Mouse (Mus musculus): ENCODE measurements around the gene Elfn1.

Gene Elfn1

DNA sequence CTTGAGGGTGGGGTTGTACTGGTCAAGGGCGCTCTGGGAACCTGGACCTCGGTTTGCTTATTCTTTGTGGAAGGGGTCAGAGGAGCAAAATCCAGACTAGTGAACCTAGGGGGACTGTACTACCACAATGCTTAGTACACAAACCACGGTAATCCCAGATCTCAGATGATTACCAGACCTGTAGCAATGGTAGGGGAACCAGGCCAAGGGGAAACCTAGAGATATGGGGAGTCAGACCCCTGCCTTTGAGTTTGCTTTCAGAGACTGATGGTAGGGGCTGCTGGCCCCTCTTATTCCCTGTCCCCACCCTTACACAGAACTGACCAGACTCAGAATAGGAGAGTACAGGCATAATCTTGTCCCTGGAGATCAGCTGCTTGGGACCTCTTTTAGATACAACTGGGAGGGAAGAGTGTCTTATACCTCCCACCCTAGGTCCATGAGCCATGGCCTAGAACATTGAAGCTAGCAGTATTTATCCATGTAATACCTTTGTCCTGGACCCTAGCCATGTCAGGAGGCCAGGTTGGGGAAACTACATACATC, 3.1 kb downstream of the Elfn1 start:
- peak in 1 of 2 experiments; percentile 36 for DNase-seq (ENCODE audit: inconsistent age in 2 of 2, low spot score in 1 of 2)

GRCm38 (mm10) chr5:139911506-139911905, 3.8 kb downstream of the Elfn1 start:
- no peak for DNase-seq (ENCODE audit: inconsistent age in 2 of 2, low spot score in 1 of 2)

DNA sequence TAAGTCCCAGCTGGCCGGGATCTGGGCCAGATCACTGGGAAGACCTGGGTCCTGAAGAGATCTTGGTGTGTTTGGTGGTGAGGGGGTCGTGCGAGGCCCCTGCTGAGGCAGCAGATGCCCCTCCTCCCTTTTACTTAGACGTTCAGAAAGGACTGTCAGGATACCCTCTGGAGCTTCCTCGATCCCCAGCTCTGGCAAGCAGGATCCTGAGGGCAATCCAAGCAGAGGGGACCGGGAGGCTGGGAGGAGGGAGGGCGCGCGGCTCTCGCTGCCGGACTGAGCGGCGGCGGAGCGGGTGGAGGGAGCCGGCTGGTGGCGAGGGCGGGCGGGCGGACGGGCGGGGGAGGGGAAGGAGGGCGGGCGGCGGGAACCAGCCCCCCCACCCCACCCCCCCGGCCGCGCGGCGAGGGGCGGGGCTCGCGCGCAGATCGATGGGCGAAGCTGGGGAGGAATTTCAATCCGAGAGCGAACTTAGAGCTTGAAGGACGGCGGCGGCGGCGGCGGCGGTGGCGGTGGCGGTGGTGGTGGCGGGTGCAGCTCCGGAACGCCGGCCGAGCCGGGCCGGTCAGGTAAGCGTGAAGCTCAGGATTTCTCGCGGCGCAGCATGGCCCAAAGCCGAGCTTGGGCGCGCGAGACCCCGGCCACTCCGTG, 4.5 kb downstream of the Elfn1 start:
- peak in 1 of 2 experiments; percentile 73 for DNase-seq (ENCODE audit: inconsistent age in 2 of 2, low spot score in 1 of 2)

DNA sequence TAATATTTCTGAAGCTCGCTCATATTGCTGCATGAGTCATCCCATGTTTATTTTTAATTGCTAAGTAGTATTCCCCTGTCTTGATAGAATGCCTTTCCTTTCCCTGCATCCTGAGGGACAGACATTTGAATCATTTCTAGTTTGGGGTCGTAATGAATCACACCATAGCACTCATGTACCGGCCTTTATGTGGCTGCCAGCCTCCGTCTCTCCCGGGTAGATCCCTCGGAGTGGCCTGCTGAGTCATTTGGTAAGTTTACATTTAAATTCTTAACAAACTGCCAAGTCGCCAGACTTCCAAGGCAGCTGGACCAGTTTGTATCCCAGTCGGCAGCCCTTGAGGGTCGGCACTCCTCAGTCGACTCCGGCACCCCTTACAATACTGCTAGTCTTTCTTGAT, 13.9 kb downstream of the Elfn1 start:
- no peak for DNase-seq (ENCODE audit: inconsistent age in 2 of 2, low spot score in 1 of 2)

DNA sequence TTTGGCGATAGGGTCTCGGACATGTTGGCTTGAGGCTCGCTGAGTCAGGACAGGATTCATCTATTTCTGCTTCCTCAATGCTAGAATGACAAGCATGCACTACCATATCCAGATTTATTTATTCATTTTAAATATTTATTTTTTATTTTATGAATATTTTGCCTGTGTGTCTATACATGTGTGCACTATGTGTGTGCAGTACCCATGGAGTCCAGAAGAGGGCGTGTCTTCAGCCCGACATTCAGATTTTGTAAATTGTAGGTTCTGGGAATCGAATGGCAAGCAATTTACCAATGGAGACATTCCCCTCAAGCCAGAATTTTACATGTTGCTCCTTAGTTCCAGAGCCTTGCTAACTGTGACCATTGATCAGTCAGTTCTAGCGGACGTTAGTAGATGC, 16.1 kb downstream of the Elfn1 start:
- DNase-seq (ENCODE audit: inconsistent age in 2 of 2, low spot score in 1 of 2) = no peak

GRCm38 (mm10) chr5:139930102-139930501, 22.4 kb downstream of the Elfn1 start:
- no peak for DNase-seq (ENCODE audit: inconsistent age in 2 of 2, low spot score in 1 of 2)

GRCm38 (mm10) chr5:139930927-139931351, 23.2 kb downstream of the Elfn1 start:
- peak in 1 of 2 experiments; percentile 75 for DNase-seq (ENCODE audit: inconsistent age in 2 of 2, low spot score in 1 of 2)

GRCm38 (mm10) chr5:139931947-139932540, 24.3 kb downstream of the Elfn1 start:
- DNase-seq (ENCODE audit: inconsistent age in 2 of 2, low spot score in 1 of 2) = peak; percentile 15 to 50

DNA sequence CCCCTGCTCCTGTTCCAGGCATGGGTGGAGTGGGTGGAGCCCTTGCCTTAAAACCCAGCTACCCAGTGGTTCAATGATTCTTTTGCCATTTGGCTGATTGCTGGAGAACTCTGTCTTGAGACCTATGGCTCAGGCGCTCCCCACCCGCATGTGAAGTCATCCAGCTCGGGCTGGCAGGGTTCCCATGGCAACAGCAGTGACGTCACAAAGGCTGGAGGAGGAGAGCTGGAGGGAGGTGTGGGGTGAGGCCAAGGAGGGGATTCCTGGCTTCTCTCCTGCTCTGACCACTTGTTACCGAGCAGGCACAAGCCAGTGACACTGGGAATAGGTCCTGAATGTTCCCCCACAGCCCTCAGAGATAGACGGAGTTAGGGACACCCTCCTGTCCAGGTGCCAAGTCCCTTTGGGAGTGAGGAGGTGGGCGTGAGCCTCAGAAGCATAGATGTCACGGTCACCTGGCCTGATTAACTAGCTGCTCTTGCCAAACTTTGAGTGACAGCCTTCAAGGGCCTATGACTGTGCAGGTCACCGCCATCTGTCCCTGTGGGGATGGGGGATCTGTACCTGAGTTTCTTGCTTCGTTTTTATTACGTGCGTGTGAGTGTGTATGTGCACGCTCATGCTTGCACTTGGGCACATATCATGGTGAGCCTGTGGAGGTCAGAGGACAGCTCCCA, 25.0 kb downstream of the Elfn1 start:
- DNase-seq (ENCODE audit: inconsistent age in 2 of 2, low spot score in 1 of 2) = peak; percentile 68 to 89

DNA sequence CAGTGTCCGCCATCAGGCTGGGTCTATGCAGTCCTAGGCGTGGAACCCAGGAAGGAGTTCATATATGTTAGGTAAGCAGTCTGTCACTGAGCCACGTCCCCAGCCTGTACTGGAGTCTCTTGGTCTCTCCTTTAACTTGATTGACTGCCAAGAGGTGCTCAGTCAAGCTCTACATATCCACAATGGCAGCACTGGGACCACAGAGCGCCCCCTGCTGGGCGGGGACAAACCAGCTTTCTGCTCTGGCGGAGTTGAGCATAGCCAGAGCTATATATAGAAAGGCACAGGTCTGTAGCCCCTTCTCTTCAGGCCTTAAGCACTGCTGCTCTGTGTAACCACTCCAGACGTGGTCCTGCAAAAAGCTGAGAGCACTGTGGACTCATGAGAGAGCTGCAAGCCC, 25.7 kb downstream of the Elfn1 start:
- peak; percentile 52 to 82 for DNase-seq (ENCODE audit: inconsistent age in 2 of 2, low spot score in 1 of 2)

DNA sequence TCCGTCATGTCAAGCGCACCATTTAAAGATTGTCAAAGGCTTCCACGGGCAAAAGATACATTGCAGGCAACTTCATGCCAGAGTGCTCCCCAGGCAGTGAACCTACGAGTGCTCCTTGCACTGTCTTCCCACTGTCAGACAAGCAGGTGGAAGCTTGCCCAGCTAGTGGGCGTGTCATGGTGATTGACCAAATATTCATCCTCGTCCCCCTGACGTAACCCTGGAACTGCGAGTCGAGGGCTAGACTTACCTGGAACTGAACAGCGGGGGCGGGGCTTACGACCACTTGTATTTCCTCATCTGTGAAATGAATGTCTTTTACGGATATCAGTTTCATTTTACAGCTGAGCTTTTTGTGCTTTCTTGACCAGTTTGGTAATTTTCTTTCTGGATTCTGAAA, 28.7 kb downstream of the Elfn1 start:
- no peak for DNase-seq (ENCODE audit: inconsistent age in 2 of 2, low spot score in 1 of 2)

DNA sequence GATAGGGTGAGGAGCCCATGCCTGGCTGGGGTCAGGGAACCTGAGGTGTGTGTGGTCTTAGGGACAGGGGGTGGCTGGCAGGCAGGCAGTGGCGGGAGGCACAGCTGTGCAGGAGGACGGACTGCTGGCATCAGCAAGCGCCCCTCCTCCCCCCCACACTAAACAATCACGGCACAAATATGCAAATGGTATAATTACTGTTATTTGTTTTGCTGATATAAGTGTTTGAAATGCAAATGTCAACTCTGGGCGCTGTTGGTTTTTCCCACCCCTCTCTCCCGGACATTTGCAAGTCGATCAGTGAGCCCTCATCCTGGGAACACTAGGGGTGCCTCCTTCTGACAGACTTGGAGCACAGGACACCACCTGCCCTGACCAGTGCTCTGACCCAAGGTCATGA, 37.0 kb downstream of the Elfn1 start:
- DNase-seq (ENCODE audit: inconsistent age in 2 of 2, low spot score in 1 of 2) = no peak

- peak in 1 of 2 experiments; percentile 56 for DNase-seq (ENCODE audit: inconsistent age in 2 of 2, low spot score in 1 of 2)
Measured at GRCm38 (mm10) chr5:139945715-139946364, 38.1 kb downstream of the Elfn1 start.

- DNase-seq (ENCODE audit: inconsistent age in 2 of 2, low spot score in 1 of 2) = no peak
Measured at GRCm38 (mm10) chr5:139947446-139947845, 39.7 kb downstream of the Elfn1 start.

DNA sequence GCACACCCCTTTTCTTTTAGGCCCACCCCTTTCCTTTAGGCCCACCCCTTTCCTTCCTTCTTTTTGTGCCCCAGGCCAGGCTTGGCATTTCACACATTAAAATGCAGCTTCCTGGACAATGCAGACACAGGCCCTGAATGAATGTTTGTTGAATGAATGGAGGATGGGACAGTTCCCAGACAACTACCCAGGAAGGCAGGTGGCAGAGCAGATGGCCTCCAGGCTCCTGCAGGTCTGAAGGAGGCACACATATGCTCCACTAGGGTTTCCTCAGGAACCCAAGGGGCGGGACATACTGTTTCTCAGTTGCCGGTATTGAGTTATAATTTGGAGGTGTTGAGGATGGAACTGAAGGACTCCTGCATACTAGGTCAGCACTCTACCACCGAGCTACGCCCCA, 40.8 kb downstream of the Elfn1 start:
- no peak for DNase-seq (ENCODE audit: inconsistent age in 2 of 2, low spot score in 1 of 2)

DNA sequence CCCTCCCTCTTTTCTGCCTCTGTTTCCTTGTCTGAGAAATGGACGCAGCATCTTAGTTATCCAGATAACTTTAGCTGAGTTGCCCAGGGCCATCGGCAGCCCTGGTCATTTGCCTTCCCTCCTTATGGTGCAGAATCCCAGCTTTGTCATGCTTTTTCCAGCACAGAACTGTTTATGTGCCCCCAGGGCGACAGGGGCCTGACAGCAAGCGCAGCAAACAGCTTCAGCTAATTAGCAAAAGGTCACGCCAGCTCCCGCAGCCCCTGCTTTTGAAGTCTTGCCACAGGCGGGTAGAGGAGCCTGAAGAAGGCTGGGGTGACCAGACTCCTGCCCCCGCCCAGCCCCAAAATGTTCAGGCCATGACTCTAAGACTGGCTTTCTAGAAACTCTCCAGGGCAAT, 41.6 kb downstream of the Elfn1 start:
- no peak for DNase-seq (ENCODE audit: inconsistent age in 2 of 2, low spot score in 1 of 2)

- no peak for DNase-seq (ENCODE audit: inconsistent age in 2 of 2, low spot score in 1 of 2)
Measured at GRCm38 (mm10) chr5:139949975-139950578, 42.3 kb downstream of the Elfn1 start.

- DNase-seq (ENCODE audit: inconsistent age in 2 of 2, low spot score in 1 of 2) = peak in 1 of 2 experiments; percentile 5
Measured at GRCm38 (mm10) chr5:139956859-139957258, 49.1 kb downstream of the Elfn1 start.

GRCm38 (mm10) chr5:139959741-139960140, 52.0 kb downstream of the Elfn1 start:
- no peak for DNase-seq (ENCODE audit: inconsistent age in 2 of 2, low spot score in 1 of 2)

GRCm38 (mm10) chr5:139964391-139964790, 56.6 kb downstream of the Elfn1 start:
- no peak for DNase-seq (ENCODE audit: inconsistent age in 2 of 2, low spot score in 1 of 2)

DNA sequence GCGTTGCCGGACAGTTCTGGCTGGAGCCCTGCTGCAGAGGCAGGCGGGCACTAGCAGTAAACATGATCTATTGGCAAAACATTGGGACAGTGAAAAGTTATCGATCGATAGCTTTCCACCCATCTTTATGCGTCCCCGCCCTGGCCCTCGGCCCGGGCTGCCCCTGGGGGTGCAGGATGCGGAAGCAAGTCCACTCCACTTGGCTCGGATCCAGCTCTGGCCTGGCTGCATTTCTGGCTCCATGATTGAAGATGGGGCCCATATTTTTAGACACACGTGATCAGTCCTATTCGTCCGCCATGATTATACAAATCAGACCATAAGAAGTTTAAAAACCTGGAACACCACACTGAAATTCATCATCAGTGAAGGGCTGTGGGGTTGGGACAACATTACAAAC, 57.9 kb downstream of the Elfn1 start:
- no peak for DNase-seq (ENCODE audit: inconsistent age in 2 of 2, low spot score in 1 of 2)
